Mouse (Mus musculus): Measurements from ENCODE around the gene Gm28042. TPM values are rescaled to one million over a fixed set of nuclear protein-coding genes. Genes with fewer than 3 reads are reported as not detected.

The Gm28042 gene
- polyA plus RNA-seq, 1 experiment from 2014 or later: 6.9 TPM

- 88% methylated on average over 10 of the region's 10 CpGs for WGBS
- H3K9ac ChIP-seq: no peak overlapping the region
- H3K36me3 ChIP-seq: no peaks in the 10 kb centered on the region
- no peaks in the 10 kb centered on the region for H3K27me3 ChIP-seq
- H3K4me1 ChIP-seq (replicated peaks): 0 out of 2 replicates have a peak, but pooled peaks cover 5% of the 10 kb centered on the region
- no peak overlapping the region for H3K4me2 ChIP-seq
- ATAC-seq (ENCODE audit: low read depth): no peak
- H3K27ac ChIP-seq (replicated peaks): no peak overlapping the region
- H3K9me3 ChIP-seq: no peaks in the 10 kb centered on the region
- no peak overlapping the region for H3K4me3 ChIP-seq
These were observed 38.0 kb downstream of the Gm28042 start for GRCm38 (mm10) chr2:120065243-120065642.

GRCm38 (mm10) chr2:120066224-120066623, 38.9 kb downstream of the Gm28042 start:
- H3K27me3 ChIP-seq: no peaks in the 10 kb centered on the region
- H3K4me1 ChIP-seq (replicated peaks): 0 out of 2 replicates have a peak, but pooled peaks cover 5% of the 10 kb centered on the region
- no peak overlapping the region for H3K4me3 ChIP-seq
- no peaks in the 10 kb centered on the region for H3K36me3 ChIP-seq
- no peak overlapping the region for H3K9ac ChIP-seq
- no peaks in the 10 kb centered on the region for H3K9me3 ChIP-seq
- no peak overlapping the region for H3K27ac ChIP-seq (replicated peaks)
- ATAC-seq (ENCODE audit: low read depth): no peak
- 87% methylated on average over 3 of the region's 3 CpGs for WGBS
- no peak overlapping the region for H3K4me2 ChIP-seq

- no peak overlapping the region for H3K27ac ChIP-seq (replicated peaks)
- H3K4me2 ChIP-seq: no peak overlapping the region
- no peaks in the 10 kb centered on the region for H3K9me3 ChIP-seq
- no peaks in the 10 kb centered on the region for H3K27me3 ChIP-seq
- 0 out of 2 replicates have a peak, but pooled peaks cover 5% of the 10 kb centered on the region for H3K4me1 ChIP-seq (replicated peaks)
- 43% methylated on average over 16 of the region's 16 CpGs for WGBS
- no peak overlapping the region for H3K9ac ChIP-seq
- H3K36me3 ChIP-seq: no peaks in the 10 kb centered on the region
- ATAC-seq (ENCODE audit: low read depth): peak; percentile 59; the same call in 1 of the 2 replicates
- H3K4me3 ChIP-seq: no peak overlapping the region
These were observed 41.5 kb downstream of the Gm28042 start for GRCm38 (mm10) chr2:120068555-120069465.

GRCm38 (mm10) chr2:120069466-120069990, 42.2 kb downstream of the Gm28042 start:
- Histone ChIP-seq H3K27me3 (peaks cover 6% of the 10 kb centered on the region; the same call in 1 of the 2 replicates), H3K27ac (replicated peaks) (no peak overlapping the region), H3K9me3 (no peaks in the 10 kb centered on the region), H3K9ac (peak overlapping the region; percentile 32; the same call in 1 of the 2 replicates), H3K4me1 (replicated peaks) (0 out of 2 replicates have a peak, but pooled peaks cover 5% of the 10 kb centered on the region), H3K4me3 (no peak overlapping the region), H3K4me2 (no peak overlapping the region), H3K36me3 (no peaks in the 10 kb centered on the region)
- no peak for ATAC-seq (ENCODE audit: low read depth)
- 71% methylated on average over 8 of the region's 8 CpGs for WGBS

GRCm38 (mm10) chr2:120074096-120074495, 46.8 kb downstream of the Gm28042 start:
- Histone ChIP-seq H3K4me1 (replicated peaks) (peaks cover 11% of the 10 kb centered on the region), H3K4me2 (no peak overlapping the region), H3K27ac (replicated peaks) (no peak overlapping the region), H3K27me3 (peaks cover 36% of the 10 kb centered on the region), H3K9ac (no peak overlapping the region), H3K36me3 (no peaks in the 10 kb centered on the region), H3K4me3 (no peak overlapping the region), H3K9me3 (no peaks in the 10 kb centered on the region)
- WGBS: 86% methylated on average over 4 of the region's 4 CpGs
- no peak for ATAC-seq (ENCODE audit: low read depth)

GRCm38 (mm10) chr2:120076076-120076705, 48.9 kb downstream of the Gm28042 start:
- peaks cover 10% of the 10 kb centered on the region for H3K4me1 ChIP-seq (replicated peaks)
- H3K27me3 ChIP-seq: peaks cover 36% of the 10 kb centered on the region
- peak overlapping the region; percentile 31; the same call in 1 of the 2 replicates for H3K9ac ChIP-seq
- H3K4me2 ChIP-seq: peak overlapping the region; percentile 61
- H3K27ac ChIP-seq (replicated peaks): no peak overlapping the region
- H3K4me3 ChIP-seq: peak overlapping the region; percentile 39
- WGBS: 2% methylated on average over 36 of the region's 36 CpGs
- H3K36me3 ChIP-seq: no peaks in the 10 kb centered on the region
- ATAC-seq (ENCODE audit: low read depth): peak; percentile 76
- H3K9me3 ChIP-seq: no peaks in the 10 kb centered on the region

- no peak for ATAC-seq (ENCODE audit: low read depth)
- Histone ChIP-seq H3K4me3 (no peak overlapping the region), H3K4me1 (replicated peaks) (no peaks in the 10 kb centered on the region), H3K27ac (replicated peaks) (no peak overlapping the region), H3K27me3 (peaks cover 2% of the 10 kb centered on the region), H3K4me2 (no peak overlapping the region), H3K9me3 (no peaks in the 10 kb centered on the region), H3K36me3 (no peaks in the 10 kb centered on the region), H3K9ac (no peak overlapping the region)
- WGBS: 62% methylated on average over 2 of the region's 2 CpGs
These were observed 55.1 kb downstream of the Gm28042 start for GRCm38 (mm10) chr2:120082416-120082815.

GRCm38 (mm10) chr2:120084593-120085361, 57.5 kb downstream of the Gm28042 start:
- no peak for ATAC-seq (ENCODE audit: low read depth)
- H3K27me3 ChIP-seq: no peaks in the 10 kb centered on the region
- no peaks in the 10 kb centered on the region for H3K36me3 ChIP-seq
- WGBS: 79% methylated on average over 14 of the region's 14 CpGs
- H3K4me3 ChIP-seq: no peak overlapping the region
- no peak overlapping the region for H3K9ac ChIP-seq
- no peak overlapping the region for H3K4me2 ChIP-seq
- no peaks in the 10 kb centered on the region for H3K9me3 ChIP-seq
- no peak overlapping the region for H3K27ac ChIP-seq (replicated peaks)
- H3K4me1 ChIP-seq (replicated peaks): no peaks in the 10 kb centered on the region

GRCm38 (mm10) chr2:120086038-120086437, 58.7 kb downstream of the Gm28042 start:
- Histone ChIP-seq H3K9ac (no peak overlapping the region), H3K4me1 (replicated peaks) (no peaks in the 10 kb centered on the region), H3K36me3 (no peaks in the 10 kb centered on the region), H3K4me3 (no peak overlapping the region), H3K4me2 (no peak overlapping the region), H3K9me3 (no peaks in the 10 kb centered on the region), H3K27me3 (no peaks in the 10 kb centered on the region), H3K27ac (replicated peaks) (no peak overlapping the region)
- 93% methylated on average over 3 of the region's 3 CpGs for WGBS
- no peak for ATAC-seq (ENCODE audit: low read depth)

- Histone ChIP-seq H3K27me3 (no peaks in the 10 kb centered on the region), H3K4me3 (no peak overlapping the region), H3K36me3 (no peaks in the 10 kb centered on the region), H3K4me1 (replicated peaks) (no peaks in the 10 kb centered on the region), H3K9me3 (no peaks in the 10 kb centered on the region), H3K27ac (replicated peaks) (no peak overlapping the region), H3K9ac (no peak overlapping the region), H3K4me2 (no peak overlapping the region)
- WGBS: 86% methylated on average over 3 of the region's 3 CpGs
- ATAC-seq (ENCODE audit: low read depth): no peak
These were observed 60.1 kb downstream of the Gm28042 start for GRCm38 (mm10) chr2:120087391-120087790.

- no peak overlapping the region for H3K4me2 ChIP-seq
- H3K36me3 ChIP-seq: no peaks in the 10 kb centered on the region
- no peaks in the 10 kb centered on the region for H3K27me3 ChIP-seq
- H3K4me1 ChIP-seq (replicated peaks): no peaks in the 10 kb centered on the region
- H3K9ac ChIP-seq: no peak overlapping the region
- no peak overlapping the region for H3K4me3 ChIP-seq
- 88% methylated on average over 2 of the region's 2 CpGs for WGBS
- ATAC-seq (ENCODE audit: low read depth): no peak
- H3K9me3 ChIP-seq: no peaks in the 10 kb centered on the region
- H3K27ac ChIP-seq (replicated peaks): no peak overlapping the region
These were observed 60.6 kb downstream of the Gm28042 start for GRCm38 (mm10) chr2:120087897-120088296.

Data from neural tube, embryonic 13.5 days (tissue).